Mouse (Mus musculus) hindbrain, postnatal 0 days (tissue): ENCODE data around the gene Olfr855. TPM values are rescaled to one million over a fixed set of nuclear protein-coding genes. Genes with fewer than 3 reads are reported as not detected.

ENCODE experiments used
- ATAC-seq: fragments of 200-750 bp; cut with Nextera tagmentation; 2 replicates; pipeline ENCODE4 v1.8.0; 2017; ENCODE audit warnings: mild to moderate bottlenecking, moderate TSS enrichment, moderate library complexity
- DNase-seq: peaks from one replicate; pipeline ENCODE4 v3.0.0-alpha.2; 2015; ENCODE audit warnings: low spot score
- H3K27ac ChIP-seq: fragments of 300-500 bp; sonication (generic); 2 replicates; pipeline ENCODE4 v1.5.1; 2014; ENCODE audit warnings: mild to moderate bottlenecking
- H3K27me3 ChIP-seq: fragments of 300-500 bp; sonication (generic); 2 replicates; pipeline ENCODE4 v1.6.1; 2014; ENCODE audit warnings: low read length, mixed read lengths; ENCODE audit not compliant: insufficient read depth
- H3K36me3 ChIP-seq: fragments of 300-500 bp; sonication (generic); 2 replicates; pipeline ENCODE4 v1.6.1; 2014; ENCODE audit warnings: low read length, mixed read lengths; ENCODE audit not compliant: insufficient read depth
- H3K4me1 ChIP-seq: fragments of 300-500 bp; sonication (generic); 2 replicates; pipeline ENCODE4 v1.6.1; 2014; ENCODE audit warnings: antibody characterized with exemption, low read length, mixed read lengths; ENCODE audit not compliant: insufficient read depth
- H3K4me2 ChIP-seq: fragments of 300-500 bp; sonication (generic); 2 replicates; pipeline ENCODE4 v1.6.1; 2014; ENCODE audit warnings: low read depth, mild to moderate bottlenecking, low read length, moderate library complexity, mixed read lengths
- H3K4me3 ChIP-seq: fragments of 300-500 bp; sonication (generic); 2 replicates; pipeline ENCODE4 v1.5.1; 2014; ENCODE audit warnings: low read length
- H3K9ac ChIP-seq: fragments of 300-500 bp; sonication (generic); replicated peaks from 2 replicates; pipeline ENCODE4 v1.6.1; 2014; ENCODE audit warnings: mild to moderate bottlenecking, low read length, moderate library complexity, mixed read lengths
- H3K9me3 ChIP-seq: fragments of 300-500 bp; sonication (generic); 2 replicates; pipeline ENCODE4 v1.6.1; 2016; ENCODE audit warnings: low read length, mixed read lengths
- CTCF ChIP-seq: IDR thresholded peaks from 2 replicates; pipeline ENCODE4 v1.5.1; 2016; ENCODE audit warnings: antibody characterized with exemption, control low read depth, low read depth
- WGBS: fragments of 180-500 bp; shearing (Covaris S2); extraction: QIAGEN DNeasy Blood & Tissue Kit; methylation state at CpG from one replicate; pipeline ENCODE4 v1.1.7; 2014; 5-methylcytosine and 5-hydroxymethylcytosine counted together
- polyA plus RNA-seq: library from polyadenylated mRNA; unstranded; fragments of >200 nt; fragmentation: Nextera tagmentation; extraction: Ambion mirVana; gene quantifications from 2 replicates; pipeline ENCODE4 v1.2.1, GENCODE M21; 2015
- total RNA-seq: library from RNA; depleted of rRNA; stranded (reverse); fragments of >200 nt; gene quantifications from 2 replicates; pipeline ENCODE4 v1.2.3, GENCODE M21; 2014; rRNA removed

The Olfr855 gene
- total RNA-seq (not detected in 2 replicates), polyA plus RNA-seq (not detected in 2 replicates)

- Histone ChIP-seq H3K36me3 (no peaks in the 10 kb centered on the region), H3K4me1 (no peaks in the 10 kb centered on the region), H3K9me3 (0 out of 2 replicates have a peak, but pooled peaks cover 2% of the 10 kb centered on the region), H3K27ac (no peak within 1 kb of the TSS), H3K4me3 (no peak within 1 kb of the TSS), H3K27me3 (no peaks in the 10 kb centered on the region), H3K4me2 (no peak within 1 kb of the TSS), H3K9ac (no peak within 1 kb of the TSS)
- ATAC-seq (no peak), DNase-seq (no peak)
- no peak for TF ChIP-seq CTCF
These were observed at the start of gene Olfr855 for GRCm38 (mm10) chr9:19582317-19582716. Olfr855 (plus strand) TSS chr9:19582617.

GRCm38 (mm10) chr9:19540976-19541375 lies 41.4 kb upstream of the Olfr855 start, which contains the start of gene Olfr853:
Olfr853 (minus strand) TSS chr9:19541076.
- TF ChIP-seq CTCF, result no peak
- H3K9ac ChIP-seq, result no peak within 1 kb of the TSS
- no peak within 1 kb of the TSS for H3K4me2 ChIP-seq
- no peaks in the 10 kb centered on the region for H3K36me3 ChIP-seq
- no peaks in the 10 kb centered on the region for H3K4me1 ChIP-seq
- 0 out of 2 replicates have a peak, but pooled peaks cover 4% of the 10 kb centered on the region for H3K9me3 ChIP-seq
- WGBS, result 66% methylated on average over 1 of the region's 1 CpGs
- H3K27ac ChIP-seq, result no peak within 1 kb of the TSS
- no peaks in the 10 kb centered on the region for H3K27me3 ChIP-seq
- H3K4me3 ChIP-seq, result no peak within 1 kb of the TSS
- DNase-seq (no peak), ATAC-seq (no peak)

GRCm38 (mm10) chr9:19567282-19567681 lies 15.1 kb upstream of the Olfr855 start, which contains the start of gene Olfr854:
Olfr854 (minus strand) TSS chr9:19567382.
- H3K9ac ChIP-seq, result no peak within 1 kb of the TSS
- DNase-seq (no peak), ATAC-seq (no peak)
- TF ChIP-seq CTCF, result no peak
- H3K4me1 ChIP-seq, result no peaks in the 10 kb centered on the region
- WGBS, result 74% methylated on average over 1 of the region's 1 CpGs
- H3K4me3 ChIP-seq, result no peak within 1 kb of the TSS
- peaks cover 7% of the 10 kb centered on the region; the same call in 1 of the 2 replicates for H3K9me3 ChIP-seq
- H3K27me3 ChIP-seq, result no peaks in the 10 kb centered on the region
- no peaks in the 10 kb centered on the region for H3K36me3 ChIP-seq
- no peak within 1 kb of the TSS for H3K4me2 ChIP-seq
- H3K27ac ChIP-seq, result no peak within 1 kb of the TSS

GRCm38 (mm10) chr9:19621297-19621696 lies 38.9 kb downstream of the Olfr855 start:
- no peaks in the 10 kb centered on the region for H3K9me3 ChIP-seq
- no peak overlapping the region for H3K9ac ChIP-seq
- no peak overlapping the region; the same call in 1 of the 2 replicates for H3K4me3 ChIP-seq
- no peaks in the 10 kb centered on the region for H3K27me3 ChIP-seq
- 99% methylated on average over 3 of the region's 3 CpGs for WGBS
- TF ChIP-seq CTCF, result no peak
- peaks cover 2% of the 10 kb centered on the region; the same call in 1 of the 2 replicates for H3K36me3 ChIP-seq
- 0 out of 2 replicates have a peak overlapping the region, but pooled peaks have one; percentile 13 for H3K4me2 ChIP-seq
- no peaks in the 10 kb centered on the region for H3K4me1 ChIP-seq
- H3K27ac ChIP-seq, result no peak overlapping the region
- no peak for ATAC-seq
- DNase-seq, result no peak

GRCm38 (mm10) chr9:19621843-19622822 lies 39.7 kb downstream of the Olfr855 start, which contains the start of gene Zfp317:
Zfp317 (plus strand) TSS chr9:19622102.
- peak within 1 kb of the TSS; percentile 66 for H3K4me3 ChIP-seq
- 2% methylated on average over 35 of the region's 35 CpGs for WGBS
- H3K36me3 ChIP-seq, result peaks cover 3% of the 10 kb centered on the region; the same call in 1 of the 2 replicates
- peak within 1 kb of the TSS; percentile 56 for H3K4me2 ChIP-seq
- TF ChIP-seq CTCF, result no peak
- no peaks in the 10 kb centered on the region for H3K27me3 ChIP-seq
- no peaks in the 10 kb centered on the region for H3K9me3 ChIP-seq
- DNase-seq (peak; percentile 99), ATAC-seq (peak; percentile 100)
- peak within 1 kb of the TSS; percentile 65 for H3K9ac ChIP-seq
- H3K27ac ChIP-seq, result peak within 1 kb of the TSS; percentile 76; the same call in 1 of the 2 replicates
- H3K4me1 ChIP-seq, result no peaks in the 10 kb centered on the region

GRCm38 (mm10) chr9:19629574-19629973 lies 47.2 kb downstream of the Olfr855 start:
- Histone ChIP-seq H3K36me3 (peaks cover 12% of the 10 kb centered on the region; the same call in 1 of the 2 replicates), H3K9ac (no peak overlapping the region), H3K4me1 (no peaks in the 10 kb centered on the region), H3K4me3 (no peak overlapping the region), H3K27ac (no peak overlapping the region), H3K27me3 (no peaks in the 10 kb centered on the region), H3K4me2 (no peak overlapping the region), H3K9me3 (no peaks in the 10 kb centered on the region)
- DNase-seq (no peak), ATAC-seq (no peak)
- no peak for TF ChIP-seq CTCF

Other genes starting within 250 kb of the Olfr855 start
- gene Olfr845, start 246.2 kb upstream of the Olfr855 start, total RNA-seq, result not detected in 2 replicates
- not detected in 2 replicates for gene Olfr845, start 246.2 kb upstream of the Olfr855 start, polyA plus RNA-seq
- gene Olfr846, start 218.6 kb upstream of the Olfr855 start, total RNA-seq, result not detected in 2 replicates
- gene Olfr846, start 218.6 kb upstream of the Olfr855 start, polyA plus RNA-seq, result not detected in 2 replicates
- gene Olfr847, start 203.9 kb upstream of the Olfr855 start, total RNA-seq, result not detected in 2 replicates
- gene Olfr847, start 203.9 kb upstream of the Olfr855 start, polyA plus RNA-seq, result not detected in 2 replicates
- gene Olfr849, start 142.4 kb upstream of the Olfr855 start, total RNA-seq, result not detected in 2 replicates
- gene Olfr849, start 142.4 kb upstream of the Olfr855 start, polyA plus RNA-seq, result not detected in 2 replicates
- gene Olfr850, start 104.4 kb upstream of the Olfr855 start, total RNA-seq, result not detected in 2 replicates
- not detected in 2 replicates for gene Olfr850, start 104.4 kb upstream of the Olfr855 start, polyA plus RNA-seq
- not detected in 2 replicates for gene Olfr851, start 89.3 kb upstream of the Olfr855 start, total RNA-seq
- gene Olfr851, start 89.3 kb upstream of the Olfr855 start, polyA plus RNA-seq, result not detected in 2 replicates
- gene Olfr853, start 41.5 kb upstream of the Olfr855 start, total RNA-seq, result not detected in 2 replicates
- not detected in 2 replicates for gene Olfr853, start 41.5 kb upstream of the Olfr855 start, polyA plus RNA-seq
- not detected in 2 replicates for gene Olfr854, start 15.2 kb upstream of the Olfr855 start, total RNA-seq
- not detected in 2 replicates for gene Olfr854, start 15.2 kb upstream of the Olfr855 start, polyA plus RNA-seq
- gene Zfp317, start 39.5 kb downstream of the Olfr855 start, total RNA-seq, result 24.6 and 31.8 TPM in 2 replicates
- 20.4 and 22.2 TPM in 2 replicates for gene Zfp317, start 39.5 kb downstream of the Olfr855 start, polyA plus RNA-seq
- gene Olfr857, start 126.8 kb downstream of the Olfr855 start, total RNA-seq, result not detected in 2 replicates
- gene Olfr857, start 126.8 kb downstream of the Olfr855 start, polyA plus RNA-seq, result not detected in 2 replicates
- not detected in 2 replicates for gene Olfr58, start 197.7 kb downstream of the Olfr855 start, total RNA-seq
- not detected in 2 replicates for gene Olfr58, start 197.7 kb downstream of the Olfr855 start, polyA plus RNA-seq
- not detected in 2 replicates for gene Olfr859, start 222.3 kb downstream of the Olfr855 start, total RNA-seq
- gene Olfr859, start 222.3 kb downstream of the Olfr855 start, polyA plus RNA-seq, result not detected in 2 replicates